Mouse (Mus musculus) monocyte, adult 2 months (primary cell): ENCODE results near the gene Bag5.

Experiments
- DNase-seq, 2 experiments: peaks; one replicate each; pipeline ENCODE4 v3.0.0; 2022; ENCODE audit warnings: low spot score in 2 of 2, low read depth in 1 of 2

The Bag5 gene

GRCm38 (mm10) chr12:111713004-111713651 lies at the start of gene Bag5, which contains the start of gene Apopt1:
Bag5 (minus strand) TSS chr12:111713257.
Apopt1 (plus strand) TSS chr12:111713261.
- DNase-seq, result peak; percentile 61 to 80

GRCm38 (mm10) chr12:111760306-111760908 lies 47.4 kb upstream of the Bag5 start:
- DNase-seq, result no peak

- no peak for DNase-seq
Observed at GRCm38 (mm10) chr12:111759176-111760061, 46.4 kb upstream of the Bag5 start.

- DNase-seq, result peak in 1 of 2 experiments; percentile 49
Observed at GRCm38 (mm10) chr12:111758381-111759175, 45.5 kb upstream of the Bag5 start, which contains the start of gene Klc1. Klc1 (plus strand) TSS chr12:111758849.

GRCm38 (mm10) chr12:111757561-111758325 lies 44.7 kb upstream of the Bag5 start:
- DNase-seq, result peak in 1 of 2 experiments; percentile 2

- no peak for DNase-seq
Observed at GRCm38 (mm10) chr12:111756698-111757082, 43.6 kb upstream of the Bag5 start.

- DNase-seq, result no peak
Observed at GRCm38 (mm10) chr12:111756082-111756697, 43.1 kb upstream of the Bag5 start.

- no peak for DNase-seq
Observed at GRCm38 (mm10) chr12:111755231-111755630, 42.2 kb upstream of the Bag5 start.

- no peak for DNase-seq
Observed at GRCm38 (mm10) chr12:111754710-111755109, 41.7 kb upstream of the Bag5 start.

GRCm38 (mm10) chr12:111753347-111753746 lies 40.3 kb upstream of the Bag5 start:
- DNase-seq, result no peak

GRCm38 (mm10) chr12:111752491-111752890 lies 39.4 kb upstream of the Bag5 start:
- no peak for DNase-seq

- DNase-seq, result no peak
Observed at GRCm38 (mm10) chr12:111750739-111751138, 37.7 kb upstream of the Bag5 start.

GRCm38 (mm10) chr12:111747421-111747820 lies 34.4 kb upstream of the Bag5 start:
- DNase-seq, result no peak

GRCm38 (mm10) chr12:111746091-111746490 lies 33.0 kb upstream of the Bag5 start:
- peak in 1 of 2 experiments; percentile 22 for DNase-seq

- no peak for DNase-seq
Observed at GRCm38 (mm10) chr12:111745274-111745673, 32.2 kb upstream of the Bag5 start.

- DNase-seq, result peak; percentile 41 to 54
Observed at GRCm38 (mm10) chr12:111743981-111744423, 30.9 kb upstream of the Bag5 start.

GRCm38 (mm10) chr12:111743419-111743818 lies 30.4 kb upstream of the Bag5 start:
- no peak for DNase-seq

- DNase-seq, result no peak
Observed at GRCm38 (mm10) chr12:111741338-111741737, 28.3 kb upstream of the Bag5 start.

GRCm38 (mm10) chr12:111738754-111739153 lies 25.7 kb upstream of the Bag5 start:
- peak in 1 of 2 experiments; percentile 30 for DNase-seq

GRCm38 (mm10) chr12:111737370-111737769 lies 24.3 kb upstream of the Bag5 start:
- DNase-seq, result no peak
